Comparison of ENCODE assay signal across 17 mouse cellular contexts in the genomic region with DNA sequence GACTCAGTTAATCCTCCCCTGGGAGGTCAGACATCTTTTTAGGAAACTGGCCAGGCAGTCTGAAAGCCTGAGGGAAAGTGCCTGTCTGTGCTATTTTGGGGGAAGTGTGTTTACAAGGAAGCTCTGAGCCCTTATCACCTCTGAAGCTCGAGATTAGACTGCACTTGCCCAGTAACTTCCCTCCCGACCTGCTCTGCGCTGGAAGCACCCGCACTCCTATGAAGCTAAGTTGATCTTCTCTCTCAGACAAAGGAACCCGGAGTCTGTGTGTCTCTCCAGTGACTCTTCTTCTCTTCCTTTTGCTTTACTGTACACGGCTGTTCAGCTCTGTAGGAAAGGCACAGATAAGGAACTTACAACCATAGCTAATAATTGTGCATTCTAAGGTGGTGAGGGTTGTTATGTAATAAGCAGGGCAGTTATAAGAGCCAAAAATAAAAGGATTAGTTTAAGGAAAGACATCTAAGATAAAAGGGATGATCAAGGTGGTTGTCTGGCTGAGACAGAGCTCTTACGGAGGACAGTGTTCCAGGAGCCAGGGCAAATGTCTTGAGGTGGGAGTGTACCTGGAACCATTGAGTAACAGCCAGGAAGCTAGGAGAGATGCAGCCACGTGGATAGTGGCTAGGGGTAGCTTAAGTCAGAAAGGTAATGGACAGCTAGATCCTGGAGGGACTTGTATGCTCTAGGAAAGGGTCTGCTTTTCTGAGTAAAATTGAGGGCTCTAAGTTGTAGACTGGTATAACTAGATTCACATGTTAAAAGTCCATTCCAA. TPM values are rescaled to one million over a fixed set of nuclear protein-coding genes. Genes with fewer than 3 reads are reported as not detected.
DNase-seq lines count a peak whose midpoint lies in the region; ATAC-seq and TF ChIP-seq lines count a peak whose summit lies in the region.
"Had no signal": no experiment of that assay in that cellular context is flagged by ENCODE, and none has a peak within 500 bp of the region (broad histone marks: within the 10 kb centered on the region; RNA-seq: fewer than 3 reads in every experiment).

No protein-coding gene starts in this region.

- H3K36me3 ChIP-seq in heart, embryonic 14.5 days (ENCODE audit: control insufficient read depth, insufficient read depth, low read length): peaks cover 6% of the 10 kb centered on the region
- H3K36me3 ChIP-seq in liver, embryonic 13.5 days: no peaks in the 10 kb centered on the region
- H3K36me3 ChIP-seq in midbrain, embryonic 10.5 days: peaks cover 26% of the 10 kb centered on the region

- 6% methylated on average over 8 of the region's 8 CpGs for WGBS in heart, embryonic 14.5 days
- WGBS in liver, embryonic 13.5 days (ENCODE audit: insufficient replicate concordance): 9% methylated on average over 8 of the region's 8 CpGs
- WGBS in lung, adult 2 months: 23% methylated on average over 8 of the region's 8 CpGs
- 72% methylated on average over 8 of the region's 8 CpGs for WGBS in midbrain, embryonic 10.5 days

- peak; percentile 79 for ATAC-seq in heart, embryonic 14.5 days (ENCODE audit: insufficient number of reproducible peaks, insufficient read depth, low FRiP score, low read depth)
- peak; percentile 82 for ATAC-seq in liver, embryonic 13.5 days (ENCODE audit: low read depth)
- ATAC-seq: CD4-positive, CD25-positive, alpha-beta regulatory T cell, adult 4 months; hindbrain, embryonic 16.5 days; midbrain, embryonic 13.5 days had no signal

- TF ChIP-seq CTCF in lung, adult 2 months (IDR thresholded peaks at IDR 0.05; ENCODE audit: insufficient read depth, low read length): no peak

- H3K4me1 ChIP-seq in heart, embryonic 14.5 days (ENCODE audit: control insufficient read depth in 2 of 2, insufficient read depth in 2 of 2, low read length in 2 of 2): peaks cover 3 to 15% of the 10 kb centered on the region in 2 experiments
- H3K4me1 ChIP-seq in liver, embryonic 13.5 days (replicated peaks): peaks cover 12% of the 10 kb centered on the region
- H3K4me1 ChIP-seq in lung, adult 2 months (ENCODE audit: control insufficient read depth, insufficient read depth, low read length): no peaks in the 10 kb centered on the region
- no peaks in the 10 kb centered on the region for H3K4me1 ChIP-seq in midbrain, embryonic 10.5 days
- H3K4me1 ChIP-seq: midbrain, embryonic 13.5 days; neural tube, embryonic 12.5 days had no signal

- H3K4me2 ChIP-seq in heart, embryonic 14.5 days (ENCODE audit: low read length): peak overlapping the region; percentile 57
- peak overlapping the region; percentile 17; the same call in 1 of the 2 replicates for H3K4me2 ChIP-seq in liver, embryonic 13.5 days
- H3K4me2 ChIP-seq: midbrain, embryonic 13.5 days; neural tube, embryonic 12.5 days had no signal

- peak overlapping the region; percentile 25; the same call in 1 of the 2 replicates for H3K9ac ChIP-seq in heart, embryonic 14.5 days (ENCODE audit: low read length)
- no peak overlapping the region for H3K9ac ChIP-seq in liver, embryonic 13.5 days
- H3K9ac ChIP-seq: midbrain, embryonic 13.5 days; neural tube, embryonic 12.5 days had no signal

- DNase-seq in testis, postnatal 14 days (ENCODE audit: low spot score): peak; percentile 10
- DNase-seq in testis, postnatal 10 days (ENCODE audit: low spot score): no peak
- DNase-seq in liver, embryonic 13.5 days: peak; percentile 11
- no peak for DNase-seq in lung, adult 2 months
- no peak for DNase-seq in lung, postnatal 36 days
- DNase-seq in lung, postnatal 25 days (ENCODE audit: low spot score): no peak
- no peak for DNase-seq in midbrain, embryonic 10.5 days (ENCODE audit: low spot score)
- DNase-seq: adrenal gland, postnatal 14 days; cerebellum, adult 11 months; kidney, postnatal 36 days; right cerebral cortex, postnatal 25 days; thymus, postnatal 25 days had no signal

- H3K9me3 ChIP-seq in heart, embryonic 14.5 days (ENCODE audit: control insufficient read depth, low read length): no peaks in the 10 kb centered on the region
- H3K9me3 ChIP-seq in liver, embryonic 13.5 days (replicated peaks): no peaks in the 10 kb centered on the region
- H3K9me3 ChIP-seq in midbrain, embryonic 10.5 days (replicated peaks): no peaks in the 10 kb centered on the region
- H3K9me3 ChIP-seq: midbrain, embryonic 13.5 days; neural tube, embryonic 12.5 days had no signal

- no peaks in the 10 kb centered on the region for H3K27me3 ChIP-seq in heart, embryonic 14.5 days (ENCODE audit: control insufficient read depth, insufficient read depth, low read length)
- no peaks in the 10 kb centered on the region for H3K27me3 ChIP-seq in liver, embryonic 13.5 days
- no peaks in the 10 kb centered on the region for H3K27me3 ChIP-seq in midbrain, embryonic 10.5 days (ENCODE audit: low read depth, poor library complexity, severe bottlenecking)
- H3K27me3 ChIP-seq: midbrain, embryonic 13.5 days; neural tube, embryonic 12.5 days had no signal

- peak overlapping the region in 1 of 2 experiments; percentile 11; a peak in 1 of 4 replicates for H3K4me3 ChIP-seq in heart, embryonic 14.5 days (ENCODE audit: control insufficient read depth in 1 of 2, insufficient read depth in 1 of 2, low read depth in 1 of 2, low read length in 2 of 2)
- no peak overlapping the region for H3K4me3 ChIP-seq in liver, embryonic 13.5 days (replicated peaks)
- no peak overlapping the region for H3K4me3 ChIP-seq in lung, adult 2 months (replicated peaks; ENCODE audit: extremely low read depth, low read depth, low read length)
- H3K4me3 ChIP-seq in midbrain, embryonic 10.5 days: no peak overlapping the region
- H3K4me3 ChIP-seq: midbrain, embryonic 13.5 days; neural tube, embryonic 12.5 days had no signal

- TF ChIP-seq POLR2A in lung, adult 2 months (IDR thresholded peaks at IDR 0.05; ENCODE audit: borderline replicate concordance, extremely low read depth, low read depth, low read length): no peak

- peak overlapping the region; percentile 34 to 76 for H3K27ac ChIP-seq in heart, embryonic 14.5 days (replicated peaks in 1 of 2; ENCODE audit: control insufficient read depth in 1 of 2, insufficient read depth in 1 of 2, low read depth in 2 of 2, low read length in 2 of 2)
- no peak overlapping the region for H3K27ac ChIP-seq in liver, embryonic 13.5 days
- no peak overlapping the region for H3K27ac ChIP-seq in midbrain, embryonic 10.5 days (replicated peaks)
- H3K27ac ChIP-seq: midbrain, embryonic 13.5 days; neural tube, embryonic 12.5 days had no signal

RNA-seq across cellular contexts. Expression of a gene that starts 47.1 kb away (rescaled TPM):
- polyA plus RNA-seq in heart, embryonic 14.5 days (2014; fragmentation: Nextera tagmentation; extraction: Ambion mirVana): 58.7 and 63.2 TPM in 2 replicates
- 16.1 and 19.4 TPM in 2 replicates for polyA plus RNA-seq in liver, embryonic 13.5 days (2015; fragmentation: Nextera tagmentation; extraction: Ambion mirVana)
- 16.5 and 29.4 TPM in 2 replicates for polyA plus RNA-seq in lung, adult 2 months (2012; rRNA removed)
- 92.6 and 93.3 TPM in 2 replicates for polyA plus RNA-seq in midbrain, embryonic 10.5 days (2016; fragmentation: Nextera tagmentation; extraction: Ambion mirVana)

Comparison
In these comparisons a context has a peak if more than half of its experiments do, and no peak if none do; other contexts are left out.
1. DNase-seq: peak in testis, postnatal 14 days (single experiment) and liver, embryonic 13.5 days (single experiment); none in testis, postnatal 10 days (single experiment), lung, adult 2 months (single experiment), lung, postnatal 36 days (single experiment), lung, postnatal 25 days (single experiment) and midbrain, embryonic 10.5 days (single experiment).
2. H3K27ac ChIP-seq: peak in heart, embryonic 14.5 days (2 of 2); none in liver, embryonic 13.5 days (single experiment) and midbrain, embryonic 10.5 days (single experiment).